Mouse (Mus musculus): ENCODE data around the gene Mgat3. TPM values are rescaled to one million over a fixed set of nuclear protein-coding genes. Genes with fewer than 3 reads are reported as not detected.

Mgat3 gene
- 11.8 and 13.1 TPM in 2 replicates for polyA plus RNA-seq (2016; fragmentation: Nextera tagmentation; extraction: Ambion mirVana)

DNA sequence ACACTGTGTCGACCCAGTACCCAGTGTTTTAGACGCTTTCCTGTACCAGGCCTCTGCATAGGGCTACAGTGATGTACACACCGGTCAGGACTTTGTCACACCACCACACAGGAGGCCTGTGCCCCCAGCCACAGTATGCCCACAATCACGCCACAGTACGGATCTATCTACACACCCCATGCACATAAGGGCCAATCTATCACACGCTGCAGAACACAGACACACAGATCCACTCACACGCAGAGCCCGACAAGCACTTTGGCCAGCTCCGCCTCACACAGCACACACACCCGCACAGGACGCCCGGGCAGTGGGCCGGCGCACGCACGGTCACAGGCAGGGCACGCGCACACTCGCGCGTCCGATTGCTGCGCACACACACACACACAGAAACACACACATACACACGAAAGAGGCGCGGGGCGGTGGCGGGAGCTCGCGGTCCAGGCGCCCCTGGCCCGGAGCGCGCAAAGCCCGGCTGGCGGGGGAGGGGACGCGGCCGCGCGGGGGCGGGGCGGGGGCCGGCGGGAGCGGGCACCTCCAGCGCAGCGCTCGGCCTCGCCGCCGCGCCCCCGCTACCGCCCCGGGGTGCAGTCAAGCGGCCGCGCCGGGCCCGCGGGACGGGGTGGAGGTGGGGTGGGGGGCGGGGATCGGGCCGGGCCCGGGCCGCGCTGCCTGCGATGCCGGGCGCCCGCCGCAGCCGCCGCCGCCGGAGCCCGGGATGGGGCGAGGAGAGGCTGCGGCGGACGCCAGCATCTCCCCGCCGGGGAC, at the start of gene Mgat3:
Gene Mgat3 (plus strand): TSS at position 721 of the 771 bp plus-strand sequence.
- H3K4me2 ChIP-seq (replicated peaks), result peak within 1 kb of the TSS; percentile 83
- peak within 1 kb of the TSS; percentile 94 for H3K27ac ChIP-seq (replicated peaks)
- peak; percentile 77 for ATAC-seq (ENCODE audit: low FRiP score, low read depth)
- peak within 1 kb of the TSS; percentile 98 for H3K4me3 ChIP-seq
- H3K9me3 ChIP-seq, result no peaks in the 10 kb centered on the region
- WGBS, result 3% methylated on average over 38 of the region's 85 CpGs
- peak within 1 kb of the TSS; percentile 99 for H3K9ac ChIP-seq (replicated peaks)
- H3K27me3 ChIP-seq, result peaks cover 19% of the 10 kb centered on the region; the same call in 1 of the 2 replicates
- H3K4me1 ChIP-seq, result peaks cover 31% of the 10 kb centered on the region
- no peaks in the 10 kb centered on the region for H3K36me3 ChIP-seq

DNA sequence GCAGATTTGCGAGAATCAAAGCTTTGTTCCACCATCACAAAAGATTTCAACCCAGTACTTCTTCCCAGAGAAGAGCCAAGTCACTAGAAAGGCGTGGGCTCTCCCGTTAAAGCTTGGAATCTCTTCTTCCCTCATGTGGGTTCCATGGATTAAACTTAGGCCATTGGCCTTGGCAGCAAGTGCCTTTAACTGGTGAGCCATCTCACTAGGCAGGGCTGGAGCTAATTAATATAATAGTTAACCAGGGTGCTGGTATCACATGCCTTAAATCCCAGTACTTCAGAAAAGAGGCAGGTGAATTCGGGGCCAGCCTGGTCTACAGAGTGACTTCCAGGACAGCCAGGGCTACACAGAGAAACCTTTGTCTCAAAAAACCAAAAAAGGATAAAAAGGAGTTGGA, 48.9 kb upstream of the Mgat3 start:
- Histone ChIP-seq H3K9me3 (no peaks in the 10 kb centered on the region), H3K27me3 (no peaks in the 10 kb centered on the region; the same call in 1 of the 2 replicates), H3K27ac (replicated peaks) (no peak overlapping the region), H3K9ac (replicated peaks) (no peak overlapping the region), H3K36me3 (no peaks in the 10 kb centered on the region), H3K4me2 (replicated peaks) (no peak overlapping the region), H3K4me3 (no peak overlapping the region), H3K4me1 (no peaks in the 10 kb centered on the region)
- 77% methylated on average over 4 of the region's 4 CpGs for WGBS
- ATAC-seq (ENCODE audit: low FRiP score, low read depth), result no peak

DNA sequence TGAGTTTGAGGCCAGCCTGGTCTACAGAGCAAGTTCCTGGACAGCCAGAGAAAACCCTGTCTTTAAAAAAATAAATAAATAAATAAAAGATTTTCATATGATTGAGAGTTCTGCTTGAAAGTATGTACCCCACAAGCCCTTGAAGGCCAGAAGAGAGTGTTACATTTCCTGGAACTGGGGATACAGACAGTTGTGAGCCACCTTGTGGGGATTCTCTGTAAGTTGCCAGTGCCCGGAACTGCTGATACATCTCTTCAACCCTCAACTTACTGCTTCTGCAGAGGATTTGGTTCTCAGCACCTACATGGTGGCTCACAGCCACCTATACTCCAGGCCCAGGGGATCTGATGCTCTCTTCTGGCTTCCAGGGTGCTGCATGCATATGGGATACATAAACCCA, 46.3 kb upstream of the Mgat3 start:
- Histone ChIP-seq H3K4me3 (no peak overlapping the region), H3K27me3 (no peaks in the 10 kb centered on the region; the same call in 1 of the 2 replicates), H3K4me1 (no peaks in the 10 kb centered on the region), H3K9me3 (no peaks in the 10 kb centered on the region), H3K9ac (replicated peaks) (no peak overlapping the region), H3K4me2 (replicated peaks) (no peak overlapping the region), H3K36me3 (no peaks in the 10 kb centered on the region), H3K27ac (replicated peaks) (no peak overlapping the region)
- no peak for ATAC-seq (ENCODE audit: low FRiP score, low read depth)
- 67% methylated on average over 1 of the region's 1 CpGs for WGBS

DNA sequence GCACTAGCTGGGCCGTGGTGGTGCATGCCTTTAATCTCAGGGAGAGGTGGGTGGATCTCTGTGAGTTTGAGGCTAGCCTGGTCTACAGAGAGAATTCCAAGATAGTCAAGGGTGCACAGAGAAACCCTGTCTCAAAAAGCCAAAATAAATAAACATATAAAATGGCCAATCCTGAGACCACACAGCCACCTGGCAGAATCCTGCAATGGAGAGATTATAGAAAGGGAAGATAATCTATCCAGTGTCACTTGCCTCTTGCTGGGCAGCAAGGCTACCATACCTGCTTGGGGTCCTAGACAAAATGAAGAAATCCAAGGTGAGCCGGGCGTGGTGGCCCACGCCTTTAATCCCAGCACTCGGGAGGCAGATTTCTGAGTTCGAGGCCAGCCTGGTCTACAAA, 43.5 kb upstream of the Mgat3 start:
- Histone ChIP-seq H3K27ac (replicated peaks) (no peak overlapping the region), H3K4me1 (peaks cover 14% of the 10 kb centered on the region), H3K27me3 (no peaks in the 10 kb centered on the region; the same call in 1 of the 2 replicates), H3K4me3 (no peak overlapping the region), H3K4me2 (replicated peaks) (no peak overlapping the region), H3K9ac (replicated peaks) (no peak overlapping the region), H3K36me3 (no peaks in the 10 kb centered on the region), H3K9me3 (no peaks in the 10 kb centered on the region)
- WGBS, result 88% methylated on average over 6 of the region's 6 CpGs
- ATAC-seq (ENCODE audit: low FRiP score, low read depth), result no peak

DNA sequence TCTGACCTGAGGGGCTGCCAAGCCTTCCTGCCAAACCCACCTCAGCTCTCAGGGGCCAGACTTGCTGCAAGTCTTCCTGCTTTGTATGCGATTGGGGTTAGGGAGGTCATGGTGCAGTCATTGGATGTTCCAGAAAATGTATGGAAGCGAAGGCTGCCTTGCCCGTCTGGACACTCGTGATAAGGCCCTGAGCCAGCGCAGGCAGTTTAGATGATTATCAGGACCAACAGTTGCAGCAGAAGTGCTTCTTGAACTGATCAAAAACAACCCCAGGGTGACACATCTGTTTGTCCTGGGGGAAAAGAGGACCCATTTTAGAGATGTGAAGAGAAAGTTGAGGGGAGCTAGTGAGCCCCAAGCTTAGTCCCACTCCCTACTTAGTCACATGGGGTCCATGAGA, 42.8 kb upstream of the Mgat3 start:
- H3K27ac ChIP-seq (replicated peaks), result no peak overlapping the region
- 84% methylated on average over 5 of the region's 5 CpGs for WGBS
- H3K9me3 ChIP-seq, result no peaks in the 10 kb centered on the region
- H3K36me3 ChIP-seq, result no peaks in the 10 kb centered on the region
- H3K4me1 ChIP-seq, result peaks cover 14% of the 10 kb centered on the region
- no peak overlapping the region for H3K9ac ChIP-seq (replicated peaks)
- no peaks in the 10 kb centered on the region; the same call in 1 of the 2 replicates for H3K27me3 ChIP-seq
- ATAC-seq (ENCODE audit: low FRiP score, low read depth), result no peak
- H3K4me2 ChIP-seq (replicated peaks), result no peak overlapping the region
- no peak overlapping the region for H3K4me3 ChIP-seq

DNA sequence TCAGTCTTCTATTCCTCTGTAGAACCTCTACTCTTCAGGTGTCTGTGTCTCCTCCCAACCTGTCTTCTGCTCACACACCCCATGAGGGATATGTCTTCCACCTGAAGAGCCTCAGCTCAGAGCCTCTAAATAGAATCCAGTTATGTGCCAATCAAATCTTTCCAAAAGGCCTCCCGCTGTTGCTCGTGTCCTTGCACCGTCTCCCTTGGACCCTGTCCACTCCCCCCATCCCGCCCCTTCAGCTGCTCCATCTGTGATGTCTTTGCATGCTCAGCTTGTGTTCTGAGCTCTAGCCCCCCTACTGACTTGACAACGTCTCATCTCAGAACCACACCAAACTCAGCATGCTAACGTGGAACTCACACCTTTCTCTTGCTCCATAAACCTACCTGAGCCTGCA, 42.1 kb upstream of the Mgat3 start:
- Histone ChIP-seq H3K4me1 (peaks cover 14% of the 10 kb centered on the region), H3K4me2 (replicated peaks) (no peak overlapping the region), H3K27me3 (no peaks in the 10 kb centered on the region; the same call in 1 of the 2 replicates), H3K9ac (replicated peaks) (no peak overlapping the region), H3K9me3 (no peaks in the 10 kb centered on the region), H3K4me3 (no peak overlapping the region), H3K36me3 (0 out of 2 replicates have a peak, but pooled peaks cover 7% of the 10 kb centered on the region), H3K27ac (replicated peaks) (no peak overlapping the region)
- 81% methylated on average over 6 of the region's 6 CpGs for WGBS
- ATAC-seq (ENCODE audit: low FRiP score, low read depth), result no peak

DNA sequence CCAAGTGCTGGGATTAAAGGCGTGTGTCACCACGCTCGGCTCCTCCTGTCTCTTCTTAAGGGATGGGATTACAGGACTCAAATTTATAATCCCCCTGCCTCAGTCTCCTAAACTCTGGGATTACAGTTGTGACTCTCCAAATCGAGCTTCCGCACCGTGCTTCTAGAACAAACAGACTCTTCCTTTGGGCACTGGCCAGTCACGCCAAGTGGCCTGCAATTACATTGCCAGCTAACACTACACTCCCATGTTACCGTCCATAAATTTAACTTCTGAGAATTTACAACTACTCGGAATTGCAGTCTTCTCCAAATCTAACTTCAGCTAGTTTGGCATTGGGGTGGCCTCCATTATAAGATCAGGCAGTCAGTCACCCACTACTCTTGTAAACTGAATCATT, 41.1 kb upstream of the Mgat3 start:
- no peaks in the 10 kb centered on the region for H3K9me3 ChIP-seq
- no peak for ATAC-seq (ENCODE audit: low FRiP score, low read depth)
- peak overlapping the region; percentile 92 for H3K4me2 ChIP-seq (replicated peaks)

DNA sequence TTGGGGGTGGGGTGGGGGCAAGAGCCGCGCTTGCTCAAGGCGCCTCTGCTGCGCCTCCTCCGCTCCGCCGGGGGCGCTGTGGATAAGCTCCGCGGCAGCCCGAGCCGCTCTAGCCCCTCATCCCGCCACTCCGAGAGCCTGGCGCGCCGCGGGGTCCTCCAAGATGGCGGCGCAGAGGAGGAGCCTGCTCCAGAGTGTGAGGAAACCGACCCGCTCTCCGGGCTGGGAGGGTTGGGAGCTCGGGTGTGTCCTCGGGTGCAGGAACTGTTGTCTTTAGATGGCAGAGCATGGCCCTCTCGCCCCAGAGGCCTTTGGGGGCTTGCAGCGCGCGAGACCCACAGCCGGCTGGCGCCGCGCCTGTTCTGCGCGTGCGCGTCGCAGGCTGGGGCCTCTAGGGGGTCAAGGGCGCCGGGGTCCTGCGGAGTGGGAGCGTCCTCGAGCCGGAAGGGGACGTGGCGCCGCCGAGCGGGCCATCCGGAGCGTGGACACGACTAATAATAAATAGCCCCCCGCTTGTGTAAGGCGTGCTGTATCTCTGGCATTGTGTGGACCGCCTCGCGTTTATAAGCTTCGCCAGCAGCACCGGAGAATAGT, 40.4 kb upstream of the Mgat3 start, which contains the start of gene Tab1:
Gene Tab1 (plus strand): TSS at position 135 of the 594 bp plus-strand sequence.
- H3K36me3 ChIP-seq, result 0 out of 2 replicates have a peak, but pooled peaks cover 10% of the 10 kb centered on the region
- H3K4me2 ChIP-seq (replicated peaks), result peak within 1 kb of the TSS; percentile 92
- no peaks in the 10 kb centered on the region for H3K27me3 ChIP-seq
- ATAC-seq (ENCODE audit: low FRiP score, low read depth), result peak; percentile 94
- H3K9ac ChIP-seq (replicated peaks), result peak within 1 kb of the TSS; percentile 78
- peaks cover 22% of the 10 kb centered on the region for H3K4me1 ChIP-seq
- peak within 1 kb of the TSS; percentile 99 for H3K27ac ChIP-seq (replicated peaks)
- no peaks in the 10 kb centered on the region for H3K9me3 ChIP-seq
- peak within 1 kb of the TSS; percentile 76 for H3K4me3 ChIP-seq
- under 1% methylated on average over 46 of the region's 59 CpGs for WGBS

More for the DNA sequence above, 41.1 kb upstream of the Mgat3 start:
- Histone ChIP-seq H3K9ac (replicated peaks) (no peak overlapping the region), H3K4me1 (peaks cover 16% of the 10 kb centered on the region), H3K27ac (replicated peaks) (0 out of 2 replicates have a peak overlapping the region, but pooled peaks have one; percentile 99), H3K4me3 (peak overlapping the region; percentile 76; the same call in 1 of the 2 replicates), H3K36me3 (0 out of 2 replicates have a peak, but pooled peaks cover 10% of the 10 kb centered on the region), H3K27me3 (no peaks in the 10 kb centered on the region; the same call in 1 of the 2 replicates)
- 86% methylated on average over 9 of the region's 9 CpGs for WGBS

DNA sequence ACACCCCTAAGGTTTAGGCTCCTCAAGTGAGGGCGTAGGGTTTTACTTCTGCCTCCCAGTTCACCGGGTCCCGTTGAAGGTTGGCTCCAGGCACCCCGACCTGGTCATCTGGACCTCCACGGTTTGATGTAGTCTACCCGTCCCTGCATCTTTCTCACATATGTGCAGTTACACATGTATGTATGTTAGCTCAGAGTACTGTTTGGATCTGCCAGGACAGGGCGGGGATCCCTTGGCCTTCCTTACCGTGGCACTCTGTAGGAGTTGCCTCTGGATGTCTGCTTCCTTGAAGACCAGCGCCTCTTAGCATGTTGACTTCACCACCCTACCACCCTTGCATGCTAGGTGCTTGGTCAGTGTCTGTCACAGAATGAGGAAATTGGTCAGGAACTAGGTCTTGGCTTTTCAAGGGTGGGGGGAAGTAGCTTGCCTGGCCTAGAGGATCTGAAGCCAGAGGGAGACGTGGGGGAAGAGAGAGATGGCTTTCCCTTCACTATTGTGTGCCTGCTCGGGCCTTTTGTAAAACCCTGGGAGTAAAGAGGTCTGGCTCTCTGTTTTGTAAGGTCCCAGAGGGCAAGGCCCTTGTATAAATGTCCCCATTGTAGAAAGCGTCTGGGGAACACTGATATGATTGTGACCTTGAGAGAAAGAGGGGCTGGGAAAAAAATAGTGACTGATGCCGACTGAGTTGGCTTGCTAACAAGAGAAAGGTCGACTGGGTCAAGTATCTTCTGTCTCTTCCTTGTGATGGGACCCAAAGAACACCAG, 39.7 kb upstream of the Mgat3 start:
- peaks cover 22% of the 10 kb centered on the region for H3K4me1 ChIP-seq
- peak overlapping the region; percentile 78 for H3K9ac ChIP-seq (replicated peaks)
- H3K9me3 ChIP-seq, result no peaks in the 10 kb centered on the region
- H3K4me3 ChIP-seq, result peak overlapping the region; percentile 76
- no peaks in the 10 kb centered on the region for H3K27me3 ChIP-seq
- H3K36me3 ChIP-seq, result 0 out of 2 replicates have a peak, but pooled peaks cover 10% of the 10 kb centered on the region
- 15% methylated on average over 14 of the region's 14 CpGs for WGBS
- H3K27ac ChIP-seq (replicated peaks), result peak overlapping the region; percentile 99
- peak overlapping the region; percentile 92 for H3K4me2 ChIP-seq (replicated peaks)
- ATAC-seq (ENCODE audit: low FRiP score, low read depth), result 0 out of 2 replicates have a peak, but pooled peaks have one; percentile 14

DNA sequence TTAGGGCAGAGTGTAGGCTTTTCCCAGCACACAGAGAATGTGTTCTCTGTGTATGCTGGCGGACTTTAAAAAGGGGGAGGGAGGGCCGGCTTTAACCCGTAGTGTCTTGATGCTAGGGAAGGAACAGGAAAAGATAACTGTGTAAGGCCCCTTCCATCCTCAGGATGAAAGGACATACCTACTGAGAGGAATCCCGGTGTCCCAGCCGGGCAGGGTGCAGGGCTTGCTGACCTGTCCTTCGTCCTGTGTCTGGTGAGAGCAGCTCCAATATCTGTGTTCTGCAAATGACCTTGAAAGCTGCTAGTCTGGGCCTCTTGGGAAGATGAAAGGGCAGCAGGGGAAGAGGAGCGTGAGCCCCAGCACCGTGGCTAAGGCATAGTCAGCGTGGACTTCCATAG, 39.1 kb upstream of the Mgat3 start:
- 59% methylated on average over 9 of the region's 9 CpGs for WGBS
- ATAC-seq (ENCODE audit: low FRiP score, low read depth), result no peak
- no peaks in the 10 kb centered on the region for H3K27me3 ChIP-seq
- H3K9me3 ChIP-seq, result no peaks in the 10 kb centered on the region
- H3K9ac ChIP-seq (replicated peaks), result peak overlapping the region; percentile 78
- peak overlapping the region; percentile 76 for H3K4me3 ChIP-seq
- 0 out of 2 replicates have a peak, but pooled peaks cover 10% of the 10 kb centered on the region for H3K36me3 ChIP-seq
- H3K4me2 ChIP-seq (replicated peaks), result peak overlapping the region; percentile 92
- peaks cover 22% of the 10 kb centered on the region for H3K4me1 ChIP-seq
- H3K27ac ChIP-seq (replicated peaks), result peak overlapping the region; percentile 99

DNA sequence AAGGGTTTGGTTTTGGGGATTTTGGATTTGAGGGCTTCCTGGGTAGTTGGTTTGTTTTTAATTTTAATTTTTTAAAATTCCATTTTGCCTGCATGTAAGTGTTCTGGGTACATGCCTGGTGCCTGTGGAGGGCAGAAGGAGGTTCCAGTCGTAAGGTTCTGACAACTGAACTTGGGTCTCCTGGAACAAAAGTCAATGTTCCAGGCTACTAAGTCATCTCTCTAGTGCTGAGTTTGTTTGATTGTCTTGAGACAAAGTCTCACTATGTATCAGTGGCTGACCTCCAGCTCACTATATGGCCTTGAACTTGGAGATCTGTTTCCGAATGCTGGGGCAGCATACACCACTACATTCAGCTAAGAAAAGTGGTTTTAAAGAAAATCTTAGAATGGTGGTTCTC, 38.0 kb upstream of the Mgat3 start:
- H3K27ac ChIP-seq (replicated peaks), result no peak overlapping the region
- no peak overlapping the region for H3K9ac ChIP-seq (replicated peaks)
- no peaks in the 10 kb centered on the region for H3K27me3 ChIP-seq
- 95% methylated on average over 2 of the region's 2 CpGs for WGBS
- no peak overlapping the region for H3K4me2 ChIP-seq (replicated peaks)
- no peaks in the 10 kb centered on the region for H3K9me3 ChIP-seq
- H3K4me1 ChIP-seq, result peaks cover 22% of the 10 kb centered on the region
- H3K36me3 ChIP-seq, result 0 out of 2 replicates have a peak, but pooled peaks cover 19% of the 10 kb centered on the region
- no peak for ATAC-seq (ENCODE audit: low FRiP score, low read depth)
- H3K4me3 ChIP-seq, result no peak overlapping the region
